Mouse (Mus musculus) bone marrow macrophage, adult 2 months (primary cell): ENCODE measurements around the gene Pitx2. TPM values are rescaled to one million over a fixed set of nuclear protein-coding genes. Genes with fewer than 3 reads are reported as not detected.
A peak's percentile ranks its signal among the peaks of the same experiment; 100 is the strongest.

Source experiments
- H3K27ac ChIP-seq: 2 replicates; pipeline ENCODE4 v1.5.1; 2012; ENCODE audit warnings: low read depth, low read length; ENCODE audit not compliant: insufficient read depth
- H3K4me1 ChIP-seq: 2 replicates; pipeline ENCODE4 v1.6.1; 2012; ENCODE audit warnings: low read length; ENCODE audit not compliant: control insufficient read depth, insufficient read depth
- H3K4me3 ChIP-seq: 2 replicates; pipeline ENCODE4 v1.5.1; 2012; ENCODE audit warnings: mild to moderate bottlenecking, low read length, moderate library complexity; ENCODE audit not compliant: insufficient read depth
- CTCF ChIP-seq: IDR thresholded peaks from 2 replicates; pipeline ENCODE4 v1.5.1; 2012; ENCODE audit warnings: low read depth, mild to moderate bottlenecking, low read length, moderate library complexity
- POLR2A ChIP-seq: IDR thresholded peaks from 2 replicates; pipeline ENCODE4 v1.6.1; 2012; ENCODE audit warnings: mild to moderate bottlenecking, low read depth, low read length, borderline replicate concordance
- polyA plus RNA-seq: library from polyadenylated mRNA; stranded (reverse); fragments of >200 nt; gene quantifications from 2 replicates; pipeline ENCODE4 v1.2.4, GENCODE M21; 2012; ENCODE audit not compliant: missing spikeins, insufficient read depth, insufficient read length

The Pitx2 gene
- polyA plus RNA-seq, 1 experiment, result not detected

DNA sequence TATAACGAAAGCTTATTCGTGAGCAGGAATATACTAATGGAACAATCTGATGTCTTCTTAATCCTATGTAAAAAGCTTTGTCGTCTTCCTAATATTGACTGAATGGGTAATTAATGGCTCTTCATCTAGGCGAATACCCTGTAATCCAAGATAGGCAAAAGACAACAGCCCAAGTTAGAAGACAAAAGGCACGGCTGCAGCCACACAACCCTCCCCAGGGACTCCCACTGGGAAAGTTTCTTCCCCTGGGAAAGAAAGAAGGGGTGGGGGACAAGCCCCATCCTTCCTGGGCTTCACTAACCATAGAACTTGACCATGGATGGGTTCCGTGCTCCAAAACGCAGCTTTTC is 8.3 kb downstream of the Pitx2 start:
- no peak for TF ChIP-seq CTCF
- TF ChIP-seq POLR2A, result no peak
- Histone ChIP-seq H3K27ac (no peak overlapping the region), H3K4me3 (no peak overlapping the region), H3K4me1 (no peaks in the 10 kb centered on the region)

DNA sequence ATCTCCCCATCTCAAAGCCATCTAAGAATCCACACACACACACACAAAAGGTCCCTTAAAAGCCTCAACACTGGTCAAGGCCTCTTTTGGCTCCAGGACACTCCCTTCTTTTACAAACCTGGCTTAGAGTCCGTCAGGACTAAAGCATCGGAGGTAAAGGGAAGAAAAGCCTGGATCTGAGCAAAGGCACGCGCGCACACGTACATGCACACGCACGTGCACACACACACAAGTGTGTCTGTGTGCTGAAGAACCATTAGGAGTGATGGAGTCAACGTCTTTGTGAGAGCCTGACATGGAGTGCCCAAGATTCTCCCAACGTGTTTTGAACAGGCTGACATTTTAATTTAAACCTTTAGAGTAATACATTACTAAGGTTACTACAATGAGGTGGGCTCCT is 8.7 kb downstream of the Pitx2 start:
- H3K27ac ChIP-seq, result no peak overlapping the region
- no peak for TF ChIP-seq CTCF
- no peak for TF ChIP-seq POLR2A
- no peak overlapping the region for H3K4me3 ChIP-seq
- H3K4me1 ChIP-seq, result no peaks in the 10 kb centered on the region

GRCm38 (mm10) chr3:129209266-129209665 is 9.6 kb downstream of the Pitx2 start:
- no peak for TF ChIP-seq CTCF
- no peak for TF ChIP-seq POLR2A
- Histone ChIP-seq H3K27ac (no peak overlapping the region), H3K4me3 (no peak overlapping the region), H3K4me1 (no peaks in the 10 kb centered on the region)

DNA sequence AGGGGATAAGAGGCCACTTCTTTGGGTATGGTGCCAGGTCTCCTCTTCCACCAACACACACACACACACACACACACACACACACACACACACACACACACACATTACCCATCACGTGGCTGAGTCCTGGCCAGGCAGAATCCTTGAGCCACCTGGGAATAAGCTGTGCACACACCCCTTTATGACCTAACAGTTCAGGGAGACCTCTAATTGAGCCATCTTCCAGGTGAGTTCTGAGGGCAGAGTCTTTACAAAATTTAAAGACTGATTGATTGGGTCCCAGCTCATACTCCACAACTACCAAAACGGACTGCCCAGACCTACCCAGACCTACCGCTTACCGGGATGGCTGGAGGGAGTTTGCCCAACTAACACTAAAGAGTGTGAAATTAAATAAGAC is 10.1 kb downstream of the Pitx2 start:
- Histone ChIP-seq H3K27ac (no peak overlapping the region), H3K4me3 (no peak overlapping the region), H3K4me1 (peaks cover 2% of the 10 kb centered on the region; the same call in 1 of the 2 replicates)
- TF ChIP-seq POLR2A (no peak), CTCF (no peak)

DNA sequence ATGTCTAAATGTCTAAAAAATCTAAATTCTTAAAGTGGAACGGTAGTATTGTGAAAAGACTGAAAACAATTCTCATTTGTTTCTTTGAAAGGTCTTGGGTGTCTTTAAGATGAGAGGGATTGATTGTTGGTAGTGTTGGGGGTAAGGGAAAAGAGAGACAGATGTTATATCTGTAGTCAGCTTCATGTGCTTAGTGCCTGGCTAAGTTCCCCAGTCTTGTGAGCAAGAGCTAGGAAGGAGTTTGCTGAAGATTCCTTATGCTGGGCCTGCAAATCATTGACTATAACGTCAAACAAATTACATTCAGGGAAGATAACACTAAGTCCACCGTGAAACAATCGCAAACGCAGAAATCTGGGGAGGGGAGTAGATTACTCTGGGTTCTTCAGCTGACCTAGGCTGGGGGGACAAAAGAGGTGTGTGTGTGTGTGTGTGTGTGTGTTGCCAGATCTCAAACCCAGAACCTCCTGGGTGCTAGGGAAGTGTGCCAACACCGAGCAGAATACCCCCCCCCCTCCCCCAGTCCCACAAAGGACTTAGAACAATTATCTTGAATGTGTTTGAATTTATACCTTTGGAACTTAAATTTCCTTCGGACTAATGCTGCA is 12.5 kb downstream of the Pitx2 start:
- no peak overlapping the region for H3K27ac ChIP-seq
- H3K4me1 ChIP-seq, result peaks cover 2% of the 10 kb centered on the region; the same call in 1 of the 2 replicates
- H3K4me3 ChIP-seq, result no peak overlapping the region
- TF ChIP-seq CTCF (no peak), POLR2A (no peak)

GRCm38 (mm10) chr3:129212807-129213206 is 13.1 kb downstream of the Pitx2 start:
- no peak for TF ChIP-seq POLR2A
- TF ChIP-seq CTCF, result no peak
- H3K4me3 ChIP-seq, result no peak overlapping the region
- peaks cover 2% of the 10 kb centered on the region; the same call in 1 of the 2 replicates for H3K4me1 ChIP-seq
- H3K27ac ChIP-seq, result no peak overlapping the region

- Histone ChIP-seq H3K27ac (no peak overlapping the region), H3K4me3 (peak overlapping the region; percentile 59), H3K4me1 (peaks cover 2% of the 10 kb centered on the region; the same call in 1 of the 2 replicates)
- no peak for TF ChIP-seq CTCF
- no peak for TF ChIP-seq POLR2A
Observed at GRCm38 (mm10) chr3:129213633-129214145, 14.0 kb downstream of the Pitx2 start.

- Histone ChIP-seq H3K4me3 (peak overlapping the region; percentile 59), H3K4me1 (peaks cover 2% of the 10 kb centered on the region; the same call in 1 of the 2 replicates), H3K27ac (no peak overlapping the region)
- TF ChIP-seq POLR2A (no peak), CTCF (no peak)
Observed at GRCm38 (mm10) chr3:129214146-129214665, 14.5 kb downstream of the Pitx2 start.

- no peak overlapping the region for H3K27ac ChIP-seq
- H3K4me3 ChIP-seq, result peak overlapping the region; percentile 59
- TF ChIP-seq CTCF (no peak), POLR2A (no peak)
- H3K4me1 ChIP-seq, result peaks cover 2% of the 10 kb centered on the region; the same call in 1 of the 2 replicates
Observed at GRCm38 (mm10) chr3:129214666-129215161, 15.0 kb downstream of the Pitx2 start.

- H3K27ac ChIP-seq, result no peak overlapping the region
- TF ChIP-seq POLR2A (no peak), CTCF (no peak)
- peak overlapping the region; percentile 59 for H3K4me3 ChIP-seq
- peaks cover 2% of the 10 kb centered on the region; the same call in 1 of the 2 replicates for H3K4me1 ChIP-seq
Observed at GRCm38 (mm10) chr3:129215241-129215750, 15.6 kb downstream of the Pitx2 start.
